Mouse (Mus musculus) lung, postnatal 0 days (tissue): ENCODE measurements around the gene Kat8. TPM values are rescaled to one million over a fixed set of nuclear protein-coding genes. Genes with fewer than 3 reads are reported as not detected.

Experiments used
- ATAC-seq: fragments of 200-750 bp; cut with Nextera tagmentation; 2 replicates; pipeline ENCODE4 v1.8.0; 2017; ENCODE audit warnings: moderate library complexity
- DNase-seq: peaks from one replicate; pipeline ENCODE4 v3.0.0-alpha.2; 2016; ENCODE audit warnings: low spot score
- H3K27ac ChIP-seq: fragments of 300-500 bp; sonication (generic); 2 replicates; pipeline ENCODE4 v1.5.1; 2014; ENCODE audit warnings: antibody characterized with exemption, mild to moderate bottlenecking, low read length, mixed read lengths
- H3K27me3 ChIP-seq: fragments of 300-500 bp; sonication (generic); replicated peaks from 2 replicates; pipeline ENCODE4 v1.6.1; 2014; ENCODE audit warnings: low read length, mixed read lengths; ENCODE audit not compliant: insufficient read depth
- H3K36me3 ChIP-seq: fragments of 300-500 bp; sonication (generic); 2 replicates; pipeline ENCODE4 v1.6.1; 2014; ENCODE audit warnings: low read length, mixed read lengths; ENCODE audit not compliant: insufficient read depth
- H3K4me1 ChIP-seq: fragments of 300-500 bp; sonication (generic); 2 replicates; pipeline ENCODE4 v1.6.1; 2014; ENCODE audit warnings: antibody characterized with exemption, low read depth, low read length, mixed read lengths; ENCODE audit not compliant: insufficient read depth
- H3K4me2 ChIP-seq: fragments of 300-500 bp; sonication (generic); replicated peaks from 2 replicates; pipeline ENCODE4 v1.6.1; 2014; ENCODE audit warnings: low read depth, mild to moderate bottlenecking, low read length, moderate library complexity, mixed read lengths
- H3K4me3 ChIP-seq: fragments of 300-500 bp; sonication (generic); 2 replicates; pipeline ENCODE4 v1.5.1; 2014; ENCODE audit warnings: low read depth, low read length
- H3K9ac ChIP-seq: fragments of 300-500 bp; sonication (generic); replicated peaks from 2 replicates; pipeline ENCODE4 v1.6.1; 2014; ENCODE audit warnings: low read depth, mild to moderate bottlenecking
- H3K9me3 ChIP-seq: fragments of 300-500 bp; sonication (generic); 2 replicates; pipeline ENCODE4 v1.6.1; 2016; ENCODE audit warnings: low read length, mixed read lengths
- CTCF ChIP-seq: IDR thresholded peaks from 2 replicates; pipeline ENCODE4 v1.5.1; 2016; ENCODE audit warnings: antibody characterized with exemption, mild to moderate bottlenecking
- EP300 ChIP-seq: IDR thresholded peaks from 2 replicates; pipeline ENCODE4 v1.6.1; 2016; ENCODE audit warnings: antibody characterized with exemption, mild to moderate bottlenecking, control low read depth
- WGBS: fragments of 180-500 bp; shearing (Covaris S2); extraction: QIAGEN DNeasy Blood & Tissue Kit; methylation state at CpG from one replicate; pipeline ENCODE4 v1.1.7; 2014; 5-methylcytosine and 5-hydroxymethylcytosine counted together
- polyA plus RNA-seq: library from polyadenylated mRNA; unstranded; fragments of >200 nt; fragmentation: Nextera tagmentation; extraction: Ambion mirVana; gene quantifications from 2 replicates; pipeline ENCODE4 v1.2.1, GENCODE M21; 2015

Gene Kat8
- polyA plus RNA-seq, 1 experiment from 2014 or later: 21.1 TPM

GRCm38 (mm10) chr7:127915293-127915692, 3.0 kb downstream of the Kat8 start:
- Histone ChIP-seq H3K4me1 (0 out of 2 replicates have a peak, but pooled peaks cover 6% of the 10 kb centered on the region), H3K9me3 (no peaks in the 10 kb centered on the region), H3K4me3 (no peak overlapping the region), H3K4me2 (no peak overlapping the region), H3K9ac (no peak overlapping the region), H3K36me3 (peaks cover 14% of the 10 kb centered on the region; the same call in 1 of the 2 replicates), H3K27ac (no peak overlapping the region), H3K27me3 (no peaks in the 10 kb centered on the region)
- DNase-seq (no peak), ATAC-seq (no peak)
- WGBS: 91% methylated on average over 12 of the region's 12 CpGs
- TF ChIP-seq EP300 (no peak), CTCF (no peak)

DNA sequence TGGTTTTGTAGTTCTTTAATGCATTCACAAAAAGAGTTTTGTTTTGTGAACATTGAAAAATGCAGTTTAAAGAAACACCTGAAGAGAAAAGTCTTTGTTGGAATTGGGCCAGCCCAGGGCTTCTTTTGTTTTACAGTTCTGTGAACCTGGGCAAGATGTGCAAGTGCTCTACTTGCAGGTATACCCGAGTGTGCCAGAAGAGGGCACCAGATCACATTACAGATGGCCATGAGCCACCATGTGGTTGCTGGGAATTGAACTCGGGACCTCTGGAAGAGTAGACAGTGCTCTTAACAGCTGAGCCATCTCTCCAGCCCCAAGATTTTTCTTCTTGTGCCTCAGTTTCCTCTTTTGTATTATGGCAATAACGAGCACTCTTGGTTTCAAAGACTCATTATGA, 5.9 kb downstream of the Kat8 start:
- Histone ChIP-seq H3K27me3 (no peaks in the 10 kb centered on the region), H3K9me3 (no peaks in the 10 kb centered on the region), H3K4me3 (no peak overlapping the region), H3K4me1 (peaks cover 4% of the 10 kb centered on the region; the same call in 1 of the 2 replicates), H3K36me3 (peaks cover 14% of the 10 kb centered on the region; the same call in 1 of the 2 replicates), H3K9ac (no peak overlapping the region), H3K4me2 (no peak overlapping the region), H3K27ac (no peak overlapping the region)
- peak; percentile 67 for DNase-seq
- ATAC-seq: no peak
- TF ChIP-seq EP300 (no peak), CTCF (peak; percentile 72)
- WGBS: 48% methylated on average over 3 of the region's 3 CpGs

GRCm38 (mm10) chr7:127919290-127919689, 7.0 kb downstream of the Kat8 start:
- no peak for ATAC-seq
- no peak for DNase-seq
- Histone ChIP-seq H3K9ac (no peak overlapping the region), H3K4me1 (peaks cover 4% of the 10 kb centered on the region; the same call in 1 of the 2 replicates), H3K9me3 (no peaks in the 10 kb centered on the region), H3K36me3 (peaks cover 19% of the 10 kb centered on the region; the same call in 1 of the 2 replicates), H3K4me3 (no peak overlapping the region), H3K27ac (no peak overlapping the region), H3K4me2 (no peak overlapping the region), H3K27me3 (no peaks in the 10 kb centered on the region)
- TF ChIP-seq CTCF (peak; percentile 60), EP300 (no peak)
- 70% methylated on average over 7 of the region's 7 CpGs for WGBS

- H3K9ac ChIP-seq: no peak overlapping the region
- ATAC-seq (no peak), DNase-seq (peak; percentile 81)
- TF ChIP-seq CTCF (peak; percentile 73), EP300 (no peak)
- no peaks in the 10 kb centered on the region for H3K27me3 ChIP-seq
- WGBS: 58% methylated on average over 8 of the region's 8 CpGs
- H3K4me1 ChIP-seq: peaks cover 4% of the 10 kb centered on the region; the same call in 1 of the 2 replicates
- no peaks in the 10 kb centered on the region for H3K9me3 ChIP-seq
- H3K4me3 ChIP-seq: no peak overlapping the region
- H3K36me3 ChIP-seq: peaks cover 19% of the 10 kb centered on the region; the same call in 1 of the 2 replicates
- no peak overlapping the region for H3K27ac ChIP-seq
- no peak overlapping the region for H3K4me2 ChIP-seq
Observed at GRCm38 (mm10) chr7:127921516-127921915, 9.2 kb downstream of the Kat8 start.

GRCm38 (mm10) chr7:127922451-127923275, 10.3 kb downstream of the Kat8 start:
- peak overlapping the region; percentile 80 for H3K27ac ChIP-seq
- H3K9me3 ChIP-seq: no peaks in the 10 kb centered on the region
- no peak overlapping the region for H3K9ac ChIP-seq
- H3K4me1 ChIP-seq: peaks cover 4% of the 10 kb centered on the region; the same call in 1 of the 2 replicates
- H3K4me2 ChIP-seq: no peak overlapping the region
- H3K36me3 ChIP-seq: peaks cover 12% of the 10 kb centered on the region; the same call in 1 of the 2 replicates
- ATAC-seq (peak; percentile 42), DNase-seq (peak; percentile 81)
- H3K4me3 ChIP-seq: no peak overlapping the region
- peak; percentile 60; the same call in 1 of the 2 replicates for TF ChIP-seq EP300
- TF ChIP-seq CTCF: no peak
- WGBS: 47% methylated on average over 6 of the region's 6 CpGs
- H3K27me3 ChIP-seq: no peaks in the 10 kb centered on the region

- DNase-seq: no peak
- no peak for TF ChIP-seq EP300
- no peak for TF ChIP-seq CTCF
- 66% methylated on average over 5 of the region's 5 CpGs for WGBS
- H3K9me3 ChIP-seq: no peaks in the 10 kb centered on the region
- peak overlapping the region; percentile 80 for H3K27ac ChIP-seq
- no peak overlapping the region for H3K4me2 ChIP-seq
- no peak overlapping the region for H3K4me3 ChIP-seq
- no peak overlapping the region for H3K9ac ChIP-seq
- H3K36me3 ChIP-seq: 0 out of 2 replicates have a peak, but pooled peaks cover 12% of the 10 kb centered on the region
- H3K4me1 ChIP-seq: peaks cover 4% of the 10 kb centered on the region; the same call in 1 of the 2 replicates
- ATAC-seq: no peak
- H3K27me3 ChIP-seq: no peaks in the 10 kb centered on the region
Observed at GRCm38 (mm10) chr7:127923714-127924113, 11.4 kb downstream of the Kat8 start.
